ENCODE assay signal across 8 mouse cellular contexts in genomic region chrX:100776494-100776893, GRCm38 (mm10). TPM values are rescaled to one million over a fixed set of nuclear protein-coding genes. Genes with fewer than 3 reads are reported as not detected.
DNase-seq lines count a peak whose midpoint lies in the region; ATAC-seq lines count a peak whose summit lies in the region.

No protein-coding gene starts in this region.

- H3K4me1 ChIP-seq in forebrain, embryonic 14.5 days (ENCODE audit: control insufficient read depth, insufficient read depth, low read length), result no peaks in the 10 kb centered on the region
- H3K4me1 ChIP-seq in hindbrain, embryonic 15.5 days (replicated peaks), result peaks cover 12% of the 10 kb centered on the region; the same call in 1 of the 2 replicates
- peaks cover 8% of the 10 kb centered on the region for H3K4me1 ChIP-seq in limb, embryonic 12.5 days (replicated peaks)
- peaks cover 6% of the 10 kb centered on the region; the same call in 1 of the 2 replicates for H3K4me1 ChIP-seq in midbrain, embryonic 11.5 days (ENCODE audit: control insufficient read depth, insufficient read depth, low read length)
- 0 out of 2 replicates have a peak, but pooled peaks cover 7% of the 10 kb centered on the region for H3K4me1 ChIP-seq in stomach, embryonic 16.5 days (ENCODE audit: control insufficient read depth, insufficient read depth, low read length)

- peak; percentile 26 for DNase-seq in ovary, postnatal 14 days (ENCODE audit: low spot score)
- DNase-seq in ovary, postnatal 10 days (ENCODE audit: low spot score), result no peak
- peak; percentile 61 for DNase-seq in cerebellum, adult 11 months
- peak; percentile 79 for DNase-seq in forebrain, embryonic 14.5 days (ENCODE audit: low spot score)
- DNase-seq in midbrain, embryonic 11.5 days (ENCODE audit: low spot score, missing footprints), result peak; percentile 85

- no peaks in the 10 kb centered on the region for H3K9me3 ChIP-seq in forebrain, embryonic 14.5 days (replicated peaks; ENCODE audit: control insufficient read depth, low read length)
- H3K9me3 ChIP-seq in hindbrain, embryonic 15.5 days, result no peaks in the 10 kb centered on the region
- H3K9me3 ChIP-seq in limb, embryonic 12.5 days, result no peaks in the 10 kb centered on the region
- no peaks in the 10 kb centered on the region for H3K9me3 ChIP-seq in midbrain, embryonic 11.5 days (ENCODE audit: control insufficient read depth, low read length)
- H3K9me3 ChIP-seq in stomach, embryonic 16.5 days (replicated peaks; ENCODE audit: control insufficient read depth, low read length), result no peaks in the 10 kb centered on the region

- peak; percentile 74 for ATAC-seq in forebrain, embryonic 14.5 days
- peak; percentile 36 for ATAC-seq in hindbrain, embryonic 15.5 days (ENCODE audit: low FRiP score, low read depth)
- ATAC-seq in limb, embryonic 12.5 days (ENCODE audit: insufficient number of reproducible peaks, insufficient read depth, low FRiP score, low TSS enrichment, low read depth), result peak; percentile 55
- ATAC-seq in midbrain, embryonic 11.5 days (ENCODE audit: low FRiP score), result peak; percentile 43
- peak; percentile 11; the same call in 1 of the 2 replicates for ATAC-seq in stomach, embryonic 16.5 days (ENCODE audit: insufficient read depth, low FRiP score)

- no peaks in the 10 kb centered on the region for H3K27me3 ChIP-seq in forebrain, embryonic 14.5 days (replicated peaks; ENCODE audit: control insufficient read depth, insufficient read depth, low read length)
- H3K27me3 ChIP-seq in hindbrain, embryonic 15.5 days, result no peaks in the 10 kb centered on the region
- peaks cover 15% of the 10 kb centered on the region for H3K27me3 ChIP-seq in limb, embryonic 12.5 days
- H3K27me3 ChIP-seq in midbrain, embryonic 11.5 days (ENCODE audit: control insufficient read depth, insufficient read depth, low read length), result peaks cover 3% of the 10 kb centered on the region
- no peaks in the 10 kb centered on the region for H3K27me3 ChIP-seq in stomach, embryonic 16.5 days (ENCODE audit: control insufficient read depth, insufficient read depth, low read length)

- H3K36me3 ChIP-seq in forebrain, embryonic 14.5 days (ENCODE audit: control insufficient read depth, insufficient read depth, low read length), result no peaks in the 10 kb centered on the region
- H3K36me3 ChIP-seq in hindbrain, embryonic 15.5 days, result no peaks in the 10 kb centered on the region
- no peaks in the 10 kb centered on the region for H3K36me3 ChIP-seq in limb, embryonic 12.5 days
- H3K36me3 ChIP-seq in midbrain, embryonic 11.5 days (ENCODE audit: control insufficient read depth, insufficient read depth, low read length), result no peaks in the 10 kb centered on the region
- no peaks in the 10 kb centered on the region for H3K36me3 ChIP-seq in stomach, embryonic 16.5 days (ENCODE audit: control insufficient read depth, insufficient read depth, low read length)

- 24% methylated on average over 9 of the region's 9 CpGs for WGBS in forebrain, embryonic 14.5 days
- WGBS in hindbrain, embryonic 15.5 days, result 19% methylated on average over 9 of the region's 9 CpGs
- WGBS in limb, embryonic 12.5 days, result 21% methylated on average over 9 of the region's 9 CpGs
- 16% methylated on average over 9 of the region's 9 CpGs for WGBS in midbrain, embryonic 11.5 days
- 14% methylated on average over 9 of the region's 9 CpGs for WGBS in stomach, embryonic 16.5 days

- H3K9ac ChIP-seq in forebrain, embryonic 14.5 days (ENCODE audit: low read length), result no peak overlapping the region
- no peak overlapping the region; the same call in 1 of the 2 replicates for H3K9ac ChIP-seq in hindbrain, embryonic 15.5 days
- no peak overlapping the region for H3K9ac ChIP-seq in limb, embryonic 12.5 days (replicated peaks)
- H3K9ac ChIP-seq in midbrain, embryonic 11.5 days (ENCODE audit: low read length), result no peak overlapping the region
- H3K9ac ChIP-seq in stomach, embryonic 16.5 days (ENCODE audit: low read length), result 0 out of 2 replicates have a peak overlapping the region, but pooled peaks have one; percentile 70

- H3K4me2 ChIP-seq in forebrain, embryonic 14.5 days (ENCODE audit: low read length), result peak overlapping the region; percentile 58
- H3K4me2 ChIP-seq in hindbrain, embryonic 15.5 days, result peak overlapping the region; percentile 48
- peak overlapping the region; percentile 61 for H3K4me2 ChIP-seq in limb, embryonic 12.5 days
- peak overlapping the region; percentile 53 for H3K4me2 ChIP-seq in midbrain, embryonic 11.5 days
- H3K4me2 ChIP-seq in stomach, embryonic 16.5 days (ENCODE audit: low read depth, low read length), result peak overlapping the region; percentile 61

- peak overlapping the region; percentile 43 for H3K4me3 ChIP-seq in forebrain, embryonic 14.5 days (ENCODE audit: low read depth, low read length)
- H3K4me3 ChIP-seq in hindbrain, embryonic 15.5 days, result peak overlapping the region; percentile 37
- H3K4me3 ChIP-seq in limb, embryonic 12.5 days (replicated peaks), result peak overlapping the region; percentile 57
- H3K4me3 ChIP-seq in midbrain, embryonic 11.5 days (ENCODE audit: low read depth, low read length), result peak overlapping the region; percentile 57
- H3K4me3 ChIP-seq in stomach, embryonic 16.5 days (replicated peaks; ENCODE audit: low read length), result peak overlapping the region; percentile 59

- peak overlapping the region; percentile 89 for H3K27ac ChIP-seq in forebrain, embryonic 14.5 days (ENCODE audit: low read depth, low read length)
- H3K27ac ChIP-seq in hindbrain, embryonic 15.5 days (replicated peaks), result peak overlapping the region; percentile 57
- H3K27ac ChIP-seq in limb, embryonic 12.5 days, result peak overlapping the region; percentile 93
- no peak overlapping the region; the same call in 1 of the 2 replicates for H3K27ac ChIP-seq in midbrain, embryonic 11.5 days (ENCODE audit: low read depth, low read length)
- peak overlapping the region; percentile 76 for H3K27ac ChIP-seq in stomach, embryonic 16.5 days (ENCODE audit: low read length)

RNA-seq across cellular contexts. Expression of gene Dlg3, which starts 9.0 kb away (rescaled TPM):
- polyA plus RNA-seq in forebrain, embryonic 14.5 days (2014; fragmentation: Nextera tagmentation; extraction: Ambion mirVana), result 14.0 and 15.5 TPM in 2 replicates
- polyA plus RNA-seq in hindbrain, embryonic 15.5 days (2015; fragmentation: Nextera tagmentation; extraction: Ambion mirVana), result 4.4 and 4.9 TPM in 2 replicates
- polyA plus RNA-seq in limb, embryonic 12.5 days (2016; fragmentation: Nextera tagmentation; extraction: Ambion mirVana), result 15.7 and 17.6 TPM in 2 replicates
- polyA plus RNA-seq in midbrain, embryonic 11.5 days (2014; fragmentation: Nextera tagmentation; extraction: Ambion mirVana), result 7.5 and 9.7 TPM in 2 replicates
- 8.6 and 9.7 TPM in 2 replicates for polyA plus RNA-seq in stomach, embryonic 16.5 days (2015; fragmentation: Nextera tagmentation; extraction: Ambion mirVana)

RNA-seq across cellular contexts. Expression of gene Gdpd2, which starts 46.8 kb away (rescaled TPM):
- polyA plus RNA-seq in forebrain, embryonic 14.5 days (2014; fragmentation: Nextera tagmentation; extraction: Ambion mirVana), result 12.7 and 13.4 TPM in 2 replicates
- polyA plus RNA-seq in hindbrain, embryonic 15.5 days (2015; fragmentation: Nextera tagmentation; extraction: Ambion mirVana), result 34.4 and 40.3 TPM in 2 replicates
- polyA plus RNA-seq in limb, embryonic 12.5 days (2016; fragmentation: Nextera tagmentation; extraction: Ambion mirVana), result 1.7 and 1.9 TPM in 2 replicates
- 13.7 and 19.7 TPM in 2 replicates for polyA plus RNA-seq in midbrain, embryonic 11.5 days (2014; fragmentation: Nextera tagmentation; extraction: Ambion mirVana)
- polyA plus RNA-seq in stomach, embryonic 16.5 days (2015; fragmentation: Nextera tagmentation; extraction: Ambion mirVana), result 12.0 and 12.1 TPM in 2 replicates

Comparison
In these comparisons a context has a peak if more than half of its experiments do, and no peak if none do; other contexts are left out.
1. ATAC-seq: peak in every context shown above with its lines; median percentile 74 in forebrain, embryonic 14.5 days; 55 in limb, embryonic 12.5 days; 43 in midbrain, embryonic 11.5 days; 36 in hindbrain, embryonic 15.5 days; 11 in stomach, embryonic 16.5 days.